Mouse (Mus musculus) neural tube, embryonic 12.5 days (tissue): ENCODE results near the gene Ddx21. TPM values are rescaled to one million over a fixed set of nuclear protein-coding genes. Genes with fewer than 3 reads are reported as not detected.
A peak's percentile ranks its signal among the peaks of the same experiment; 100 is the strongest.
"Not testable (repeated sequence)": the region's sequence is repeated elsewhere in the genome, so short reads cannot be mapped to it uniquely, and the experiment has no call there.

Experiments
- ATAC-seq: fragments of 200-750 bp; cut with Nextera tagmentation; 2 replicates; pipeline ENCODE4 v1.8.0; 2017; ENCODE audit warnings: low read depth, mild to moderate bottlenecking, moderate TSS enrichment, moderate library complexity; ENCODE audit not compliant: low FRiP score
- H3K27ac ChIP-seq: fragments of 300-500 bp; sonication (generic); 2 replicates; pipeline ENCODE4 v1.5.1; 2016
- H3K27me3 ChIP-seq: fragments of 300-500 bp; sonication (generic); replicated peaks from 2 replicates; pipeline ENCODE4 v1.6.1; 2016; ENCODE audit warnings: mild to moderate bottlenecking
- H3K36me3 ChIP-seq: fragments of 300-500 bp; sonication (generic); 2 replicates; pipeline ENCODE4 v1.6.1; 2016; ENCODE audit warnings: mild to moderate bottlenecking
- H3K4me1 ChIP-seq: fragments of 300-500 bp; sonication (generic); 2 replicates; pipeline ENCODE4 v1.6.1; 2016
- H3K4me2 ChIP-seq: fragments of 300-500 bp; sonication (generic); replicated peaks from 2 replicates; pipeline ENCODE4 v1.6.1; 2016; ENCODE audit warnings: mild to moderate bottlenecking
- H3K4me3 ChIP-seq: fragments of 300-500 bp; sonication (generic); 2 replicates; pipeline ENCODE4 v1.5.1; 2016
- H3K9ac ChIP-seq: fragments of 300-500 bp; sonication (generic); 2 replicates; pipeline ENCODE4 v1.6.1; 2016; ENCODE audit warnings: mild to moderate bottlenecking
- H3K9me3 ChIP-seq: fragments of 300-500 bp; sonication (generic); 2 replicates; pipeline ENCODE4 v1.6.1; 2016; ENCODE audit warnings: mild to moderate bottlenecking
- WGBS: fragments of 180-500 bp; shearing (Covaris S2); methylation state at CpG from one replicate; pipeline ENCODE4 v1.1.7; 2016; 5-methylcytosine and 5-hydroxymethylcytosine counted together
- polyA plus RNA-seq: library from polyadenylated mRNA; unstranded; fragments of >200 nt; fragmentation: Nextera tagmentation; extraction: Ambion mirVana; gene quantifications from 2 replicates; pipeline ENCODE4 v1.2.1, GENCODE M21; 2016

Ddx21 gene
- 23.6 and 23.8 TPM in 2 replicates for polyA plus RNA-seq

DNA sequence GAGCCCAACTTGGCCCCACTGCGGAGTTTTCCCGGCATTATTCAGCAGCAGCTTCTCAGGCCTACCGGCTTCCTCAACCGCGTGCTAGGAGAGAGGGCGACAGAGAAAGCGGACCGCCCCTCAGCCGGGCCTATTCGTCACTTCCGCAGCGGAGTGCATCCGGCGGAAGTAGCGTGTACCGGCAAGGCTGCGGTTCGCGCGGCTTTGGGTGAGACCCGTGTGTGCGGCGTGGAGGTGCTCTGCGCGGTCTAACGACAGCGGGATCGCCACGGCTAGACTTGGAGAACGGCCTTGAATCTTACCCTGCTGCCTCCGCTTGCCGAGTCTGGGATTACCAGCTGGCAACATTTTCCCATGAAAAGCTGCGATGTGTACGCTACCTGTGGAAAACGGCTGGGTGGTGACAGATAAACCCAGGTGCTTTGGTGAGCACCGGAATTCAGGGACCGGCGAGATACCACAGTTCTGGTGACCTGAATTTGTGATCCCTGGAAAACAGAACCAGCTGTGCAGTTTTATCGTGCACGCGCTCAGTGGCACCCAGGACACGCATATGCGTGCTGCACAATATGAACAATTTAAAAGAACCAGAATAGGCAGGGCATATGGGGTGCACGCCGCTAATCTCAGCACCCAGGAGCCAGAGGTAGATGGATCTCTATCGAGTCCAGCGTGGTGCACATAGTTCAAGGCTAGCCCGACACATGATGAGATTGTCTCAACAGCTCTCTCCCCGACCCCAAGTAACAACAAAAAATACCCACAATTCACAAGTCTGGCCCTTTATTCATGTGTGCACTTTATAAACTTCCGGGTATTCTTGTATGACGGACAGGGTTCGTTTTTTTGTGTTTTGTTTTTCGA, at the start of gene Ddx21:
Gene Ddx21 (minus strand): TSS at position 105 of the 864 bp plus-strand sequence.
- H3K4me1 ChIP-seq = peaks cover 8% of the 10 kb centered on the region

GRCm38 (mm10) chr10:62650881-62651810, 49.1 kb upstream of the Ddx21 start, which contains the start of gene Ddx50:
Gene Ddx50, minus strand, starts transcription at chr10:62651218.
- Histone ChIP-seq H3K4me3 (peak within 1 kb of the TSS; percentile 88), H3K4me2 (peak within 1 kb of the TSS; percentile 71), H3K36me3 (peaks cover 10% of the 10 kb centered on the region), H3K9ac (peak within 1 kb of the TSS; percentile 85), H3K9me3 (no peaks in the 10 kb centered on the region), H3K4me1 (peaks cover 13% of the 10 kb centered on the region), H3K27me3 (no peaks in the 10 kb centered on the region), H3K27ac (peak within 1 kb of the TSS; percentile 76)
- ATAC-seq = peak; percentile 100
- WGBS = under 1% methylated on average over 89 of the region's 89 CpGs

More for the DNA sequence above, at the start of gene Ddx21:
- Histone ChIP-seq H3K4me3 (peak within 1 kb of the TSS; percentile 97), H3K9me3 (no peaks in the 10 kb centered on the region), H3K27ac (no peak within 1 kb of the TSS), H3K27me3 (no peaks in the 10 kb centered on the region), H3K9ac (peak within 1 kb of the TSS; percentile 81), H3K36me3 (peaks cover 13% of the 10 kb centered on the region), H3K4me2 (peak within 1 kb of the TSS; percentile 90)
- 7% methylated on average over 53 of the region's 53 CpGs for WGBS
- ATAC-seq = peak; percentile 98

DNA sequence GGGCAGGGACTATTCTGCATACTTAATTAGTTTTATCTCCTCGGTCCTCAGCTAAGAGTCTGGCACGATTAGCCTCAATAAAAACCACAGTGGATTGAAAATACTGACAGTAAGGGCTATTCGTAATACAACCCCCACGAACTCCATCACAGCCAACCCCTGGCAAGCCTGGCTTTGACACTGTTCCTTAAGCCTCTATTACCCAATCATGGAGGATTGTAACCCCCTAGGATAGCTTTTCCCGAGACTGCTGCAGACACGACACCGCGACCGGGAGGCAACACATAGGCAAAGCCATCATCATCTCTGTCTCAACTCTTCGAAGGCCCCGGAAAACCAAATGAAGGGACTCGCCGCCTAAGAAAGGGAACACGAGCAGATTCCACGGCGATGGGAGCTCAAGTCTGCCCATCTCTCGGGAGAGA, 48.3 kb upstream of the Ddx21 start:
- Histone ChIP-seq H3K27me3 (no peaks in the 10 kb centered on the region), H3K9ac (peak overlapping the region; percentile 85), H3K4me1 (peaks cover 13% of the 10 kb centered on the region), H3K9me3 (no peaks in the 10 kb centered on the region), H3K36me3 (peaks cover 15% of the 10 kb centered on the region), H3K4me2 (peak overlapping the region; percentile 71), H3K4me3 (peak overlapping the region; percentile 88), H3K27ac (peak overlapping the region; percentile 69)
- no peak for ATAC-seq
- under 1% methylated on average over 17 of the region's 17 CpGs for WGBS

- Histone ChIP-seq H3K27me3 (no peaks in the 10 kb centered on the region), H3K27ac (no peak overlapping the region), H3K4me1 (peaks cover 8% of the 10 kb centered on the region), H3K4me2 (no peak overlapping the region), H3K4me3 (no peak overlapping the region), H3K36me3 (no peaks in the 10 kb centered on the region), H3K9me3 (no peaks in the 10 kb centered on the region), H3K9ac (no peak overlapping the region)
- WGBS = 88% methylated on average over 3 of the region's 3 CpGs
- no peak for ATAC-seq
Measured at GRCm38 (mm10) chr10:62604161-62604560, 2.1 kb upstream of the Ddx21 start.

GRCm38 (mm10) chr10:62603233-62604030, 1.4 kb upstream of the Ddx21 start:
- peaks cover 8% of the 10 kb centered on the region for H3K4me1 ChIP-seq
- no peak overlapping the region for H3K4me3 ChIP-seq
- peak overlapping the region; percentile 90 for H3K4me2 ChIP-seq
- WGBS = 90% methylated on average over 12 of the region's 12 CpGs
- no peaks in the 10 kb centered on the region for H3K9me3 ChIP-seq
- H3K36me3 ChIP-seq = peaks cover 3% of the 10 kb centered on the region; the same call in 1 of the 2 replicates
- no peak for ATAC-seq
- no peaks in the 10 kb centered on the region for H3K27me3 ChIP-seq
- no peak overlapping the region for H3K27ac ChIP-seq
- H3K9ac ChIP-seq = no peak overlapping the region

DNA sequence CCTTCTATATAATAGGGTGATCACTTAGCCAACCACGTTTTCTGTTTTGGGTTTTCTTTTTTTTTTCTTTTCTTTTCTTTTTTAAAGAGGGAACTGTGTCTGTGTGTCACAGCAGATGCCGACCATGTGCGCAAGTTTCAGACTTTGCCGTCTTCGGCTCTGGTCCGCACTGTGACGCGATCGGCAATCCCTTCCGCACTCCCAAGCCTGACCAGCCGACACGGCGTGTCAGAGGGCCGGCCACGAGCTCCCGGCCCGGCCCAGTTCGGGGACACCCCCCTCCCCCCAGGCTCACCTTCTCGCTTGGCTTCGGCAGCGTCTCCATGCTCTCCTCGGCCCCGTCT, 276 bp downstream of the Ddx21 start:
- H3K4me3 ChIP-seq = peak overlapping the region; percentile 97
- under 1% methylated on average over 23 of the region's 23 CpGs for WGBS

GRCm38 (mm10) chr10:62601053-62601791, 859 bp downstream of the Ddx21 start:
- peak overlapping the region; percentile 81 for H3K9ac ChIP-seq
- no peak overlapping the region for H3K27ac ChIP-seq
- H3K27me3 ChIP-seq = no peaks in the 10 kb centered on the region
- ATAC-seq = no peak
- H3K9me3 ChIP-seq = no peaks in the 10 kb centered on the region
- peak overlapping the region; percentile 90 for H3K4me2 ChIP-seq
- peaks cover 22% of the 10 kb centered on the region for H3K36me3 ChIP-seq
- H3K4me1 ChIP-seq = peaks cover 8% of the 10 kb centered on the region
- H3K4me3 ChIP-seq = peak overlapping the region; percentile 97
- 12% methylated on average over 20 of the region's 20 CpGs for WGBS

More for the DNA sequence above, 276 bp downstream of the Ddx21 start:
- Histone ChIP-seq H3K36me3 (peaks cover 19% of the 10 kb centered on the region), H3K27me3 (no peaks in the 10 kb centered on the region), H3K9ac (peak overlapping the region; percentile 81), H3K9me3 (no peaks in the 10 kb centered on the region), H3K27ac (no peak overlapping the region), H3K4me1 (peaks cover 8% of the 10 kb centered on the region), H3K4me2 (peak overlapping the region; percentile 90)
- ATAC-seq = peak; percentile 78

GRCm38 (mm10) chr10:62600056-62600455, 2.0 kb downstream of the Ddx21 start:
- Histone ChIP-seq H3K27me3 (no peaks in the 10 kb centered on the region), H3K9ac (no peak overlapping the region), H3K4me2 (no peak overlapping the region), H3K36me3 (peaks cover 26% of the 10 kb centered on the region), H3K4me3 (no peak overlapping the region), H3K27ac (no peak overlapping the region), H3K9me3 (no peaks in the 10 kb centered on the region), H3K4me1 (peaks cover 8% of the 10 kb centered on the region)
- no peak for ATAC-seq
- 90% methylated on average over 6 of the region's 6 CpGs for WGBS

DNA sequence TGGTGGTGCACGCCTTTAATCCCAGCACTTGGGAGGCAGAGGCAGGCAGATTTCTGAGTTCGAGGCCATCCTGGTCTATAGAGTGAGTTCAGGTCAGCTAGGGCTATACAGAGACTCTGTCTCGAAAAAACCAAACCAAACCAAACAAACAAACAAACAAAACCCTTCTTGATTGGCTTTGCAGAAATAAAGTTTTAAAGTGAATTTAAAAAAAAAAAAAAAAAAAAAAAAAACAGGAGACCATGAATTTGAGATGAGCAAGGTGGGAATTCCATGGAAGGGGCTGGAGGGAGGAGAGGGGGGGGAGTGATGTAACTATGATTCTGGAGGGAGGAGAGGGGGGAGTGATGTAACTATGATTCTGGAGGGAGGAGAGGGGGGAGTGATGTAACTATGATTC, 2.8 kb downstream of the Ddx21 start:
- H3K36me3 ChIP-seq = peaks cover 33% of the 10 kb centered on the region
- H3K9me3 ChIP-seq, H3K27me3 ChIP-seq, H3K4me1 ChIP-seq, H3K27ac ChIP-seq, H3K9ac ChIP-seq, H3K4me3 ChIP-seq, H3K4me2 ChIP-seq, ATAC-seq: not testable (repeated sequence)
- 96% methylated on average over 3 of the region's 3 CpGs for WGBS

DNA sequence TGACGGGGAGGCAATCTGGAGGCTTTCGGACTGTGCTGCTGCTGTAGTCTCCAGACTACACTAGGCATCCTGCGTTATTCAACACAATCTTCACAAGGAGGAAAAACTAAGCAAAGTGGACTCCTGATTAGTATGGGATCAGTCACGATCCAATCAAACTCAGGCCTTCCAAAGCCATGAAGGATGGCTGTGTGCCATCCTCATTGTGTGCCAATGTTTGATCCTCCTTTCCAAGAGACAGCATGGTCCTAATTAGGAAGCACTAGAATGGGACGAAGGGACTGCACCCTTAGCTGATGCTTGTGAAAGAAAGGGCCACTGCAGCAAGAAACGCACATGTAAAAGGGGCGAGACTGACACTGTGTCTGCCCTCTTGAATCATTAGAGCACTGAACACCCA, 9.6 kb downstream of the Ddx21 start:
- H3K36me3 ChIP-seq = peaks cover 84% of the 10 kb centered on the region
- H3K9me3 ChIP-seq = no peaks in the 10 kb centered on the region
- no peak overlapping the region for H3K9ac ChIP-seq
- no peaks in the 10 kb centered on the region for H3K27me3 ChIP-seq
- no peak overlapping the region for H3K27ac ChIP-seq
- 93% methylated on average over 7 of the region's 7 CpGs for WGBS
- ATAC-seq = no peak
- no peaks in the 10 kb centered on the region for H3K4me1 ChIP-seq
- no peak overlapping the region for H3K4me3 ChIP-seq
- H3K4me2 ChIP-seq = no peak overlapping the region

DNA sequence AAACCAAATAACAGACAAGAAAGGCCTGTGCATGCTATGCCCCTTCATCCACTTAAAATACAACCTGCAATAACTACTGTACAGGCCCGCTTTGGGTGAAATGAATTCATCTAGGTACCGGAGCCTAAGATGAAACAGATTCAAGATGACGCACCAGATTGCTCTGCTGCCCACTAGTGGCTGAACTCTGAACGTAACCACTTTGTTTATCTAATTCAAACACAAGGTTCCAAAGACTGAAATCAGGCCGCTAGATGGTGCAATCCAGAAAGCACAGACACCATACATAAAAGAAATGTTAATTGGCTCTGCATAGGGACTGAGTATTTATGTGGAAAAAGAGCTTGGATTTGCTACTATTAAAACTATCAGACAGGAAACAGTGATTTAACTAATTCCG, 11.9 kb downstream of the Ddx21 start:
- no peaks in the 10 kb centered on the region for H3K4me1 ChIP-seq
- H3K9me3 ChIP-seq = no peaks in the 10 kb centered on the region
- no peak overlapping the region for H3K9ac ChIP-seq
- peak; percentile 37; the same call in 1 of the 2 replicates for ATAC-seq
- H3K27me3 ChIP-seq = no peaks in the 10 kb centered on the region
- WGBS = 54% methylated on average over 6 of the region's 6 CpGs
- H3K36me3 ChIP-seq = peaks cover 91% of the 10 kb centered on the region
- no peak overlapping the region for H3K27ac ChIP-seq
- no peak overlapping the region for H3K4me3 ChIP-seq
- no peak overlapping the region for H3K4me2 ChIP-seq
